Mouse (Mus musculus): ENCODE data around the gene Cep295nl.
A peak's percentile ranks its signal among the peaks of the same experiment; 100 is the strongest.

The Cep295nl gene

DNA sequence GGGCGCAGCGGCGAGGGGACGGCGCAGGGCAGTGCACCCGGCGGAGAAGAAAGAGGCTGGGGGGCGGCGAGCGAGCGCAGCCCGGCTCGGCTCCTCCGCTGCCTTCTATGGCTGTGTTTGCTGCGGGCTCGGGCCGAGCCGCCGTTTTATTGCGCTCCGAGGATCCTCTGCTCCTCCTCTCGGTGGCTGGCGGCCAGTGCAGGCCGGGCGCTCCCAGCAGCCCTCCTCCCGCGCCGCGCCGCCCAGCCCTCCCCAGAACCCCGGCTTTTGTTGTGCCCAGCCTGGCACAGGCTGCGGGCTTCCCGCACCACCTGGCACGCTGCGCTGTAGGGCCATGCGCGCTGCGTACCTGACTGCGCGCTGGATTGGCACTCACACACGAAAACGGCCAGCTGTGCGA lies 12.9 kb upstream of the Cep295nl start:
- DNase-seq (ENCODE audit: low read depth in 1 of 2, low spot score in 2 of 2), result peak in 1 of 2 experiments; percentile 54

DNA sequence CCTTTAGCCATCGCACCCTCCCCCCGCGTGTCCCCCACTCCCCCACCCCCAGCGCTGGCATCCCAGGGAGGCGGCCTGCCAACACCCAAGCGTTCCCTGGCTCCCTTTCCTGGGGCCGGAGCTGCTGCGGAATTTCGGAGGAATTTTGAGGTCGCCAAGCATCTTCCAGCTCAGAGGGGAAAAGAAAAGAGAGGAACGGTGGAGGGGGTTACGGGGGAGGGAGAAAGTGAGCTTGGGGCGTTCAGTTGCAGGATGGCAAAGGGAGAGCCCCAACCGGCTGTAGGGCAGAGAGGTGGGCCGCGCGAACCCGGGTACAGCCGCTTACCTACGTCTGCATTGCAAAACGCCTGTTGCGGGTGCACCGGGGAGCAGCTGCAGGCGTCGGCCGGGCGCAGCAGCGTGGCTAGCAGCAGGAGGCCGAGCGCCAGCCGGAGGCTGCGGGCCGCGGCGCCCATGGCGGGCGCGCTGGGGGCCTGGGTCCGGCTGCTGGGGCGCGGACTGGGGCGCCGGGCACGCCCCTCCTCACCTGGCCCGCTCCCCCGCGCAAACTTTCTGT lies 12.4 kb upstream of the Cep295nl start:
- no peak for DNase-seq (ENCODE audit: low read depth in 1 of 2, low spot score in 2 of 2)

DNA sequence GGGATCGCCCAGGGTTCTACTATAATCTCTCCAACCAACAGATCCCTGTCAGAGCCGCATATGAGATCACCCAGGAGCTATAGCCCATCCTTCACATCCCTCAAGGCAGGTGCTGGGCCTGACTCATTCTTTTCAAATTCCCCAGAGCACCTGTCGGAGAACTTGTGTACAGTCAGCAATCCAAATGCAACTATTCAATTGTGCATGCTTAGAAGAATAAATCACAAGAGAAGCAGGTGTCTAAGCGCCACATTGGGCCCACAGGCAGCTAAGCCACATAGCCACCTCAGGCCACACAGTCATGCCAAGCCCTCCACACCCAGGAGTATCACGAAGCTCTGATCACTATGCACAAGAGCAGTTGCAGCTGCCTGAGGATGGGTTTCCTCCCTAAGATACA lies 7.2 kb upstream of the Cep295nl start:
- DNase-seq (ENCODE audit: low read depth in 1 of 2, low spot score in 2 of 2), result no peak

- DNase-seq (ENCODE audit: low read depth in 1 of 2, low spot score in 2 of 2), result no peak
Measured at GRCm38 (mm10) chr11:118348877-118349276, 6.6 kb upstream of the Cep295nl start.

GRCm38 (mm10) chr11:118348419-118348818 lies 6.1 kb upstream of the Cep295nl start:
- DNase-seq (ENCODE audit: low read depth in 1 of 2, low spot score in 2 of 2), result no peak

DNA sequence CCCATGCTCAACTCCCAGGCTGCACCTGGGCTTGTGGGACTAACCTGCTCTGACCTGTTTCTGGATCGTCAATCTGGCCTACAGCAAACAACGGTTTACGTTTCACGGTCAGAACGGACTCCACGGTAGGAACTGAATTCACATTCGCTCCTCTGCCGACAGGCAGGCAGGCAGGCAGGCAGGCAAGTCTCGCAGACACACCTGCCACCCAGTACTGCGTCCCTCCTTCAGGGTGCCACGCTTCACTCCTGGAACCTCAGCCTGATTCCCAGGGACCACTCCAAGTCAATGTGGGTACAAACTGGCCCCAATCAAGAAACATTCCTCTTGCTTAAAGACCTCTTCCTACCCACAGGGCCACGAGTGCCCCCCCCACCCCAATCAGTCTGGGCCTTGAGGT lies 5.6 kb upstream of the Cep295nl start:
- no peak for DNase-seq (ENCODE audit: low read depth in 1 of 2, low spot score in 2 of 2)

- DNase-seq (ENCODE audit: low read depth in 1 of 2, low spot score in 2 of 2), result no peak
Measured at GRCm38 (mm10) chr11:118347391-118347790, 5.1 kb upstream of the Cep295nl start.

DNA sequence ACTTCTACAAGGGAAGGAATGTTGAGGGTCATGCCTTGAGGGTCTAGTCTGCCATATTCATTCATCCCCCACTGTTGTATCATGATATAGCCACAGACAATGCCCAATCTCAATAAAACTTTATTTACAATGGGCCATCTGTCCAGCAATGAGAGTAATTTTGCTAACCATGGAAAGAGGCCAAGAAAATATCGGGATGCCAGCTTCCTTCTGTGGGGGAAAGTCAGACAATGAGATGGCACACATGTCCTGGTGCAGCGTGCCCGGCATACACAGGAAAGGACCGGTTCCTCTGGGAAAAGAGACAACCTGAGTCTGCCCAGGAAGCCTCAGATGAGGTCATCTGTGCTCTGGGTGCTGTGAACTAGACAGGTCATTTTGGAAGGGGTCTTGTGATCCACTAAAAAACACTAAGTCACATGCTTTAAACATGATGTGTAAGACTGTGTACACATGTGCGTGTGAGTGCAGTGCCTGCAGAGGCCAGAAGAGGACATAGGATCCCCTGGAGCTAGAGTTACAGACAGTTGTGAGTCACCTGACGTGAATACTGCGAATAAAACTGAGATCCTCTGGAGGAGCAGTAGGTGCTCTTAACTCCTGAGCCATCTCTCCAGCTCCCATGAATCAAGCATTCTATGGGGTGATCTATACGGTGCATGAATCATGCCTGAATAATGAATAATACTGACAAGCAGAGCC lies 4.2 kb upstream of the Cep295nl start:
- DNase-seq (ENCODE audit: low read depth in 1 of 2, low spot score in 2 of 2), result no peak

- DNase-seq (ENCODE audit: low read depth in 1 of 2, low spot score in 2 of 2), result no peak
Measured at GRCm38 (mm10) chr11:118345693-118346092, 3.4 kb upstream of the Cep295nl start.

DNA sequence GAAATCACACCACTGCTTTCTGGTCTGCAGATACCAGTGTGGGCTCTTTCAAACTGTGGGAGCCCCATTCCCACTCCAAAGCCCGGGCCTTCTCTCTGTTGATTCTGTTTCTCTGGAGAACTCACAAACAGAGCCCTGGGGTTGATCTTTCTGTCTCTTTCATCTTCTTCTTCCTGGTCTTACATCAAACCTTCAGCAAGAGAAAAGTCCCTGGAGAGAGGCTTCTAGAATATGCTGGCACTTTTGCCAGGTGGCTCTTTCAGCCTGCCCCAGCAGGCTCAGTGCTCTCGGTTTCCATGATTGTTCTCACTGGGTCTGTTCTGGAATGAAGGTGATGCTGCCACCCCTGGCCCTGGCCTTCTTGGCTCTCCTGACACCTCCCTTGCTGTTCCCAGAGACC lies 1.3 kb upstream of the Cep295nl start:
- no peak for DNase-seq (ENCODE audit: low read depth in 1 of 2, low spot score in 2 of 2)

- no peak for DNase-seq (ENCODE audit: low read depth in 1 of 2, low spot score in 2 of 2)
Measured at GRCm38 (mm10) chr11:118337491-118338168, 4.7 kb downstream of the Cep295nl start.

GRCm38 (mm10) chr11:118333431-118333830 lies 8.9 kb downstream of the Cep295nl start:
- DNase-seq (ENCODE audit: low read depth in 1 of 2, low spot score in 2 of 2), result no peak

- no peak for DNase-seq (ENCODE audit: low read depth in 1 of 2, low spot score in 2 of 2)
Measured at GRCm38 (mm10) chr11:118332376-118332775, 9.9 kb downstream of the Cep295nl start.

DNA sequence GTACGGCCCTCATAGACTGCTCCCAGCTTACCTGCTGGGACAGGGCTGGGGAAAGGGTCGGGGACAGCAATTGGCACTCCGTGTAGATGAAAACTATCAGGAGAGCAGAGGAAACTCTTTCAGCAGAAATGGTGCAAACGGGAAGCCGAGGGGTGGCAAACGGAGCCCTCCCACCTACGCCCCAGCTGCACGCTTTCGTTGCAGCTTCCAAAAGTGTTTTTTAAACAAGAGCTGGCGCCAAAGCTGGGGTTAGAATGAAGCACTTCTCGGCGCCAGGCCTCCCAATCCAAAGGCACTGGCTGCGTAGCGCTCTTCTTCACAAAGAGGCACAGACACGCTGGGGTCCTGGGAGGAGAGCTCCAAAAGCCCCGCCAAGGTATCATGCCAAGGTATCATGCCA lies 11.5 kb downstream of the Cep295nl start:
- DNase-seq (ENCODE audit: low read depth in 1 of 2, low spot score in 2 of 2), result no peak

DNA sequence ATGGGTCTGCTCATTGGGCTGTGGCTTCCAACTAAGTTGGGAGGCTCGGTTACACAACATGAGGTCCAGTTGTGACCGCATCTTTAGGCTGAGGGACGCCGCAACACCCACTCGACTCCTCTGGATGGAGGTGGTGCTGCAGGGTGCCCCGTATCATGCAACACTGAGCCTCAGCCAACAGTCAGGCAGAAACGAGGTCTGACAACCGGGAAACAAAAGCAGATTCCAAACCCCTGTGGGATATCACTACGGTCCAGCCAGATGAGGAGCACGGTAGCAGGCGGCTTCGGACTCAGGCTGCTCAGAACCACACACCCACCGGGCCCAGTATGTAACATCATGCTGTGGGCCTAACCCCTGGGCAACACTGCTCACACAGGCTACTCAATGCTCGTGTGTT lies 11.9 kb downstream of the Cep295nl start:
- no peak for DNase-seq (ENCODE audit: low read depth in 1 of 2, low spot score in 2 of 2)

DNA sequence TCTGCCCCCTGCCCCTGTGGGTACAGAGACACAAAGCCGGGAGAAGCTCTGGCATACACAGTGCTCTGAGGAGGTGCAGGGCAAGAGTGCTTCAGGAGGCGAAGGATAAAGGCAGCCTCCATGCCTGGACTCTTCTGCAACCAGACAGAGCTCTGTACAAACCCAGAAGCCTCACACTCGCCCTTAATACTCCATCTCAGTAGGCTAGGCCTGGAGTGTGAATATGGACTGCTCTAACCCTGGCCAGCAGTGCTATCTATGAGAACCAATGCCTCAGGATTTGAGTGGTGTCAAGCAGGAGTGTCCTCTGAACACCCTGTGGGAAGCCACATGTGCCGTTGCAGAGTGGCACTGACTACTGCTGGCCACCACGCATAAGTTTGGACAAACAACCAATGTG lies 13.4 kb downstream of the Cep295nl start:
- no peak for DNase-seq (ENCODE audit: low read depth in 1 of 2, low spot score in 2 of 2)

DNA sequence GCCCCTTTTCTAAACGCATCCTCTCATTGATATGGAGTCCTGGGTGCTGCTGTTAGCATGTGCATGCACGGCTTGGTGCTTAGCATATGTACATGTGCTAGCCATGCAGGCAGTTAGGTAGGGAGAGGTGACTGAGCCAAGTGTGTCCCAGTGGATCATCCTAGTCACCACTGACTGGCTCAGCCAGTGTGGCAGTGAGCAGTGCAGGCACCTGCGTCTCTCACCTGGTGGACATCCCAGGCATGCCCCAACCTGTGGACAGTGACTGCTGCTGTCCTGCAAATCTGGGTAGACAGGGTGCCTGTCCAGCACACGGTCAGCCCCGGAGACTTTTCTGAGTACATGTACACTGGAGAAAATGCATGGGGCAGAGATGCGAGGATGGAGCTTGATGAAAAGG lies 13.8 kb downstream of the Cep295nl start:
- no peak for DNase-seq (ENCODE audit: low read depth in 1 of 2, low spot score in 2 of 2)

DNA sequence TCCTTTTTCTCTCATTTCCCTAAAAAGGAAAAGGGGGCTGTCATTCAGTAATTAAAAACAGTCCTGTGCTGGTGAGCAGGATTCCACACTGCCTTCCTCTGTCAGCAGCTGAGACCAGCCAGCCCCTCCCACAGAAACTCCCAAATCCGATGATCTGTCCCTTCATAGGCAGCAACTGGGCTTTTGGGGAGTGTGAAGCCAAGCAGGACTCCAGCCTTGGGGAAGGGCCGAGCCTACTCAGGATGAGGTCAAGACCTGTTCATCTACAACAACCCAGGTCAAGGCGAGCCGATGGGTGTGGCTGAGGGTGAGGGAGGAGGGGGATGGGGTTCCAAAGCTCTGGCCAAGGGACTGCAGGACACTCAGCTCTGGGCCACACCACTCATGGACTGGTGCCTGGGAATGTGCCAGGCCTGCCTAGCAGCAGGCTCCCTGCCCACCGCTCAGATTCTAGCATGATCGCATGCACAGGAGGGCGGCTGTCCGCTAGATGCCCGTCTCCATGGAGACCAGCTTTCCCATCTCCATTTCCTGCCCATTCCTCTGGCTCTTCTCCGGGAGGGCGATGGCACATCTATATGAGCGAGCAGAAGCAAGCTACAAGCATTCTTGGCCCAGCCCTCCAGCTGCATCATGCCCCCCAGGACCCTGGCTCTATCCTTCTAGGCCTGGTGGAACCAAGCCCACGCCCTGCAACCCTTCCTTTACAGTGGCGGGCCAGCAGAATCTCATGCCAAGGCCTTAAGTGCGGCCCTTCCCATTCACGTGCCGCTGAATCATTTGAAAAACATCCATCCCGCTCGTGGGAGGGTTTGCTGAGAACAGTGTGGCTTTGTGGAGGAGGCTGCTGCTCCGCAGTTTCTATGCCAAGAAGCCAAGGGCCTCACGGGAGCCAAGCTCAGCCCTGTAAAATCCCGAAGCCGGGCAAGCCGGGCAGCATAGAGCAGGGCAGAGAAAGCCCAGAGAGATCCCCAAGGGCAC lies 15.0 kb downstream of the Cep295nl start:
- no peak for DNase-seq (ENCODE audit: low read depth in 1 of 2, low spot score in 2 of 2)

- DNase-seq (ENCODE audit: low read depth in 1 of 2, low spot score in 2 of 2), result no peak
Measured at GRCm38 (mm10) chr11:118326491-118326890, 15.8 kb downstream of the Cep295nl start.

DNA sequence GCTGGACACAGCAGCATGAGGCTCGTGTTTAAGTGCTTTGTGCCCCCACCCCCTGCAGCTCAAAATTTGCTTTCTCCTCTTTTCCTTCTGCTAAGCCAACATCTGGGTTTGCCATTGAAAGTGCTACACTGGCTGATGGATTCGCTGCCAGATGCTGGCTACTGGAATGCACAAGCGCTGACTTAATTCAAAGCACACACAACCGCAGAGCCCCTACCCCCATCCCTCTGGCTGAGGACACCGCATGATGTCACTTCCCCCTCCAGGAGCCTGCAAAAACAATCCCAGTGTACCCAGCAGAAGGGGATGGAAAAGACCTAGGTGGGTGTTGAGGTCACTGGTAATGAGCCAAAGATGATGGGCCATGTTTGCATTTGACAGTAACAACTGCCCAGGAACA lies 17.8 kb downstream of the Cep295nl start:
- DNase-seq (ENCODE audit: low read depth in 1 of 2, low spot score in 2 of 2), result no peak

GRCm38 (mm10) chr11:118323974-118324373 lies 18.3 kb downstream of the Cep295nl start:
- DNase-seq (ENCODE audit: low read depth in 1 of 2, low spot score in 2 of 2), result no peak

All from monocyte, adult 2 months (primary cell).